Mouse (Mus musculus) forebrain, embryonic 15.5 days (tissue): ENCODE data around the gene Foxp1. TPM values are rescaled to one million over a fixed set of nuclear protein-coding genes. Genes with fewer than 3 reads are reported as not detected.

Source experiments
- ATAC-seq: fragments of 200-750 bp; cut with Nextera tagmentation; replicated peaks from 2 replicates; pipeline ENCODE4 v1.8.0; 2017; ENCODE audit warnings: mild to moderate bottlenecking, moderate TSS enrichment, moderate library complexity
- H3K27ac ChIP-seq: fragments of 300-500 bp; sonication (generic); replicated peaks from 2 replicates; pipeline ENCODE4 v1.5.1; 2015; ENCODE audit warnings: mild to moderate bottlenecking, inconsistent platforms
- H3K27me3 ChIP-seq: fragments of 300-500 bp; sonication (generic); 2 replicates; pipeline ENCODE4 v1.6.1; 2015; ENCODE audit warnings: inconsistent platforms
- H3K36me3 ChIP-seq: fragments of 300-500 bp; sonication (generic); 2 replicates; pipeline ENCODE4 v1.6.1; 2015; ENCODE audit warnings: mild to moderate bottlenecking, inconsistent platforms
- H3K4me1 ChIP-seq: fragments of 300-500 bp; sonication (generic); 2 replicates; pipeline ENCODE4 v1.6.1; 2015; ENCODE audit warnings: inconsistent platforms
- H3K4me2 ChIP-seq: fragments of 300-500 bp; sonication (generic); replicated peaks from 2 replicates; pipeline ENCODE4 v1.6.1; 2015; ENCODE audit warnings: mild to moderate bottlenecking, inconsistent platforms
- H3K4me3 ChIP-seq: fragments of 300-500 bp; sonication (generic); 2 replicates; pipeline ENCODE4 v1.5.1; 2015; ENCODE audit warnings: mild to moderate bottlenecking, inconsistent platforms
- H3K9ac ChIP-seq: fragments of 300-500 bp; sonication (generic); replicated peaks from 2 replicates; pipeline ENCODE4 v1.6.1; 2015; ENCODE audit warnings: mild to moderate bottlenecking, inconsistent platforms
- H3K9me3 ChIP-seq: fragments of 300-500 bp; sonication (generic); 2 replicates; pipeline ENCODE4 v1.6.1; 2016; ENCODE audit warnings: inconsistent platforms
- WGBS: fragments of 180-500 bp; shearing (Covaris S2); methylation state at CpG from one replicate; pipeline ENCODE4 v1.1.7; 2015; ENCODE audit warnings: mixed read lengths; 5-methylcytosine and 5-hydroxymethylcytosine counted together
- polyA plus RNA-seq: library from polyadenylated mRNA; unstranded; fragments of >200 nt; fragmentation: Nextera tagmentation; extraction: Ambion mirVana; gene quantifications from 2 replicates; pipeline ENCODE4 v1.2.1, GENCODE M21; 2015

Foxp1 gene
- polyA plus RNA-seq, result 102 and 111 TPM in 2 replicates

GRCm38 (mm10) chr6:99522359-99523108 lies at the start of gene Foxp1:
TSS of gene Foxp1 (minus strand) at chr6:99522721.
- H3K27ac ChIP-seq, result peak within 1 kb of the TSS; percentile 100
- H3K36me3 ChIP-seq, result no peaks in the 10 kb centered on the region
- H3K4me1 ChIP-seq, result peaks cover 21% of the 10 kb centered on the region; the same call in 1 of the 2 replicates
- peak; percentile 50 for ATAC-seq
- H3K9ac ChIP-seq, result peak within 1 kb of the TSS; percentile 98
- H3K27me3 ChIP-seq, result no peaks in the 10 kb centered on the region
- peak within 1 kb of the TSS; percentile 98 for H3K4me2 ChIP-seq
- H3K4me3 ChIP-seq, result peak within 1 kb of the TSS; percentile 62
- WGBS, result under 1% methylated on average over 72 of the region's 72 CpGs
- H3K9me3 ChIP-seq, result no peaks in the 10 kb centered on the region

GRCm38 (mm10) chr6:99572071-99572470 lies 49.5 kb upstream of the Foxp1 start:
- Histone ChIP-seq H3K4me3 (no peak overlapping the region), H3K27ac (no peak overlapping the region), H3K36me3 (no peaks in the 10 kb centered on the region), H3K4me1 (no peaks in the 10 kb centered on the region; the same call in 1 of the 2 replicates), H3K9ac (no peak overlapping the region), H3K4me2 (no peak overlapping the region), H3K9me3 (no peaks in the 10 kb centered on the region), H3K27me3 (no peaks in the 10 kb centered on the region)
- ATAC-seq, result no peak
- 69% methylated on average over 5 of the region's 5 CpGs for WGBS

DNA sequence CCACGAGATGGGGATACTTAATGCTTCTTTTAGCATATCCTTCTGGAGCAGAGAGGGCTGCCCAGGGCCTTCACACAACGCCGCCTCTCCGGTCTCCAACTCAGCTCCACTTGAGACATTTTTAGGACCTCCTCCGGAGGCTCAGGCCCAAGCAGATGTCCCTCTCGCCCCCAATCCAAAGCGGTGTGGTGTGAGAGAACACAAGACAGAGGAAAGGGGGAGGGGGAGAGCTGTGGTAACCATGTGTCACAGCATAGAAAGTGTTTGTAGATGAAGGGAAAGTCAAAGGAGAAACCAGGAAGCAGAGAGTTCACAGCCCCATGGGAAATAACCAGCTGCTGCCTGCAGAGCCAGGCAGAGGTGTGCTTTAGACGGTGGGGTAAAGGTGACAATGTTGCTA lies 44.4 kb upstream of the Foxp1 start:
- H3K9me3 ChIP-seq, result no peaks in the 10 kb centered on the region
- H3K9ac ChIP-seq, result no peak overlapping the region
- WGBS, result 83% methylated on average over 8 of the region's 8 CpGs
- H3K4me2 ChIP-seq, result no peak overlapping the region
- H3K36me3 ChIP-seq, result no peaks in the 10 kb centered on the region
- H3K4me3 ChIP-seq, result no peak overlapping the region
- no peaks in the 10 kb centered on the region for H3K27me3 ChIP-seq
- no peak for ATAC-seq
- H3K4me1 ChIP-seq, result no peaks in the 10 kb centered on the region
- H3K27ac ChIP-seq, result no peak overlapping the region

DNA sequence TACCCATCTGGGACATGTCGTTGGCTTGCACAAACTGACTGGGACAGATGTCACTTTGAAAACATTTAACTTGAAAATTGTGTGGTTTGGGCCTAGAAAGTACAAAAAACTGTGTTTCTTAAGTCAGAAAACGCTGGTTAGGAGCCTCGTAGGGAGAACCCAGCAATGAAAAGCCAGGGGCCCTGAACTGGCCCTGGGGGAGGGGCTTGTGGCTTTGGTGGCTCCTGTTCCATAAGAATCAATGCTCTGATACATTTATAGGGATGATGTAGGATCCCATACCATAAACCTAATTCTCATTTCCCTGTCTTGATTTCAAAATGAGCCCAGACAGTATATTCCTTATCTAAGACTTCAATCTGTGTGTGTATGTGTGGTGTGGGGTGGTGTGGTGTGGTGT lies 42.2 kb upstream of the Foxp1 start:
- 73% methylated on average over 3 of the region's 3 CpGs for WGBS
- no peak overlapping the region for H3K4me3 ChIP-seq
- ATAC-seq, result no peak

DNA sequence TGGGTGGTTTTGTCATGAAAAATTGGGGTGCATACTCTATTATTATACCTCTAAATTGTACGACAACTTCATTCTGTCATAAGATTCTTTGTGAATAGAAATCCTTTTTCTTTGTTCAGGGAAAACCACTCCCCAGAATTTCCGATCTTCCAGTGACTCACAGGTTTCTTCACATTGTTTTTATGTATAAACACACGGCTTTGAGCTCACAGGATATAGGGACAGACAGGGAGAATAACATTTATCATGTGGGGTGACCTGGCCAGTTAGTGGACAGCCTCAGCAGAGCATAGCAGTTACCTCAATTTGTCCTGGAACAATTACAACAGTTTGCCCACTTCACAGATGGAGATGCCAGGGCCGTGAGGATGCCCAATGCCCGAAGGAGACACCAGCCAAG lies 34.4 kb upstream of the Foxp1 start:
- ATAC-seq, result no peak
- Histone ChIP-seq H3K4me3 (no peak overlapping the region), H3K27me3 (no peaks in the 10 kb centered on the region), H3K9ac (no peak overlapping the region), H3K9me3 (no peaks in the 10 kb centered on the region), H3K4me2 (no peak overlapping the region), H3K4me1 (no peaks in the 10 kb centered on the region), H3K36me3 (no peaks in the 10 kb centered on the region), H3K27ac (no peak overlapping the region)
- 85% methylated on average over 5 of the region's 5 CpGs for WGBS

More for the DNA sequence above, 42.2 kb upstream of the Foxp1 start:
- Histone ChIP-seq H3K4me1 (no peaks in the 10 kb centered on the region), H3K27ac (no peak overlapping the region), H3K27me3 (no peaks in the 10 kb centered on the region), H3K9ac (no peak overlapping the region), H3K4me2 (no peak overlapping the region), H3K36me3 (no peaks in the 10 kb centered on the region), H3K9me3 (no peaks in the 10 kb centered on the region)

DNA sequence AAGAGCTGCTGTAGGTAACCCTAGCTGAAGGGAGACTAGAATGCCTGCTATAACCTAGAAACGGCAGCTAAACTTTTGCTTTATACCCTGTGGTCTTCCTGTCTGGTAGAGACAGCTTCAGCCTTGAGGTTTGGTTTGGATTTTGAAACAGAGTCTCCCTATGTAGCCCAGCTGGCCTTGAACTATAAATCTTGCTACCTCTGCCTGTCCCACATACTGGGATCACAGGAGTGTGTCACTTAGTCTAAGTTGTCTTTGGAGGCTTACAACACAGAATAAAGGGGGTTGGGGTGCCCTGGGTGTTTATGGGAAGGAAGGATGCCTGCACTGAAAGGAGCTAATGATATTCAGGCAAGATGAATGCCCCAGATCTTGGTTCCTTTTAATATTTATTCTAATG lies 30.3 kb upstream of the Foxp1 start:
- H3K36me3 ChIP-seq, result no peaks in the 10 kb centered on the region
- H3K27ac ChIP-seq, result no peak overlapping the region
- no peak overlapping the region for H3K4me2 ChIP-seq
- no peaks in the 10 kb centered on the region for H3K27me3 ChIP-seq
- H3K9ac ChIP-seq, result no peak overlapping the region
- no peaks in the 10 kb centered on the region for H3K4me1 ChIP-seq
- 89% methylated on average over 1 of the region's 1 CpGs for WGBS
- no peak overlapping the region for H3K4me3 ChIP-seq
- H3K9me3 ChIP-seq, result no peaks in the 10 kb centered on the region
- ATAC-seq, result no peak

DNA sequence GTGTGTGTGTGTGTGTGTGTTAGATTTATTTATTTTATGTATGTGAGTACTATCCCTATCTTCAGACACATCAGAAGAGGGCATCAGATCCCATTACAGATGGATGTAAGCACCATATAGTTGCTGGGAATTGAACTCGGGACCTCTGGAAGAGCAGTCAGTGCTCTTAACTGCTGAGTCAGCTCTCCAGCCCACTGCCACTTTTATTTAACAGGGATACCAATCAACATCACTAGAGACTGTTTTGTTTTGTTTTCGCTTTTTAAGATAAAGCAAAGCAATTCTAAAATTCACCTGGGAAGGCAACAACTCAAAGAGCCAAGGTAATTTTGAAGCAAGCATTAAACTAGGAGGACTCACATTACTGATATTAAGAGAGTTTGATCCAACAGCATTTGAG lies 23.9 kb upstream of the Foxp1 start:
- Histone ChIP-seq H3K4me3 (no peak overlapping the region), H3K27ac (no peak overlapping the region), H3K9me3 (no peaks in the 10 kb centered on the region), H3K4me2 (no peak overlapping the region), H3K27me3 (no peaks in the 10 kb centered on the region), H3K36me3 (no peaks in the 10 kb centered on the region), H3K9ac (no peak overlapping the region), H3K4me1 (no peaks in the 10 kb centered on the region)
- no peak for ATAC-seq
- WGBS, result 94% methylated on average over 2 of the region's 2 CpGs

GRCm38 (mm10) chr6:99545437-99545836 lies 22.9 kb upstream of the Foxp1 start:
- Histone ChIP-seq H3K4me1 (no peaks in the 10 kb centered on the region), H3K27me3 (no peaks in the 10 kb centered on the region), H3K27ac (no peak overlapping the region), H3K9ac (no peak overlapping the region), H3K4me2 (no peak overlapping the region), H3K9me3 (no peaks in the 10 kb centered on the region), H3K36me3 (no peaks in the 10 kb centered on the region), H3K4me3 (no peak overlapping the region)
- WGBS, result 67% methylated on average over 6 of the region's 6 CpGs
- ATAC-seq, result no peak

GRCm38 (mm10) chr6:99541105-99541504 lies 18.6 kb upstream of the Foxp1 start:
- 55% methylated on average over 3 of the region's 3 CpGs for WGBS
- Histone ChIP-seq H3K4me2 (no peak overlapping the region), H3K27me3 (no peaks in the 10 kb centered on the region), H3K9me3 (no peaks in the 10 kb centered on the region), H3K4me3 (no peak overlapping the region), H3K4me1 (no peaks in the 10 kb centered on the region), H3K36me3 (no peaks in the 10 kb centered on the region), H3K27ac (no peak overlapping the region), H3K9ac (no peak overlapping the region)
- ATAC-seq, result no peak

- 81% methylated on average over 6 of the region's 6 CpGs for WGBS
- no peak for ATAC-seq
- H3K36me3 ChIP-seq, result no peaks in the 10 kb centered on the region
Measured at GRCm38 (mm10) chr6:99540653-99541052, 18.1 kb upstream of the Foxp1 start.

GRCm38 (mm10) chr6:99540146-99540545 lies 17.6 kb upstream of the Foxp1 start:
- no peak overlapping the region for H3K9ac ChIP-seq
- H3K4me1 ChIP-seq, result no peaks in the 10 kb centered on the region
- no peaks in the 10 kb centered on the region for H3K27me3 ChIP-seq
- no peak for ATAC-seq
- no peaks in the 10 kb centered on the region for H3K36me3 ChIP-seq
- H3K4me2 ChIP-seq, result no peak overlapping the region
- H3K9me3 ChIP-seq, result no peaks in the 10 kb centered on the region
- H3K4me3 ChIP-seq, result no peak overlapping the region
- no peak overlapping the region for H3K27ac ChIP-seq
- WGBS, result 91% methylated on average over 5 of the region's 5 CpGs

More at GRCm38 (mm10) chr6:99540653-99541052, 18.1 kb upstream of the Foxp1 start:
- no peak overlapping the region for H3K4me3 ChIP-seq
- no peak overlapping the region for H3K4me2 ChIP-seq
- H3K27me3 ChIP-seq, result no peaks in the 10 kb centered on the region
- H3K4me1 ChIP-seq, result no peaks in the 10 kb centered on the region
- no peak overlapping the region for H3K9ac ChIP-seq
- H3K9me3 ChIP-seq, result no peaks in the 10 kb centered on the region
- no peak overlapping the region for H3K27ac ChIP-seq

GRCm38 (mm10) chr6:99538194-99538941 lies 15.8 kb upstream of the Foxp1 start:
- Histone ChIP-seq H3K36me3 (no peaks in the 10 kb centered on the region), H3K9me3 (no peaks in the 10 kb centered on the region), H3K27me3 (no peaks in the 10 kb centered on the region), H3K4me1 (no peaks in the 10 kb centered on the region), H3K27ac (no peak overlapping the region), H3K4me3 (no peak overlapping the region), H3K9ac (no peak overlapping the region), H3K4me2 (no peak overlapping the region)
- no peak for ATAC-seq
- 85% methylated on average over 17 of the region's 17 CpGs for WGBS
